Mouse (Mus musculus): Measurements from ENCODE around the gene Gtpbp2. TPM values are rescaled to one million over a fixed set of nuclear protein-coding genes. Genes with fewer than 3 reads are reported as not detected.
A peak's percentile ranks its signal among the peaks of the same experiment; 100 is the strongest.

Gene Gtpbp2
- 100 to 1,000 TPM; 114 to 165 (median 136) TPM for total RNA-seq (2022)

GRCm38 (mm10) chr17:46160686-46161085 lies at the start of gene Gtpbp2:
Gtpbp2 (plus strand) TSS chr17:46161032.
- DNase-seq (ENCODE audit: low spot score in 2 of 2): peak; percentile 96 to 99

GRCm38 (mm10) chr17:46115489-46115888 lies 45.3 kb upstream of the Gtpbp2 start:
- DNase-seq (ENCODE audit: low spot score in 2 of 2): no peak

GRCm38 (mm10) chr17:46116138-46116537 lies 44.7 kb upstream of the Gtpbp2 start:
- DNase-seq (ENCODE audit: low spot score in 2 of 2): no peak

- DNase-seq (ENCODE audit: low spot score in 2 of 2): no peak
Measured at GRCm38 (mm10) chr17:46116881-46117280, 44.0 kb upstream of the Gtpbp2 start.

- no peak for DNase-seq (ENCODE audit: low spot score in 2 of 2)
Measured at GRCm38 (mm10) chr17:46117623-46118422, 43.0 kb upstream of the Gtpbp2 start.

GRCm38 (mm10) chr17:46118423-46118850 lies 42.4 kb upstream of the Gtpbp2 start:
- DNase-seq (ENCODE audit: low spot score in 2 of 2): no peak

- peak in 1 of 2 experiments; percentile 2 for DNase-seq (ENCODE audit: low spot score in 2 of 2)
Measured at GRCm38 (mm10) chr17:46119641-46120040, 41.2 kb upstream of the Gtpbp2 start.

- no peak for DNase-seq (ENCODE audit: low spot score in 2 of 2)
Measured at GRCm38 (mm10) chr17:46122791-46123190, 38.0 kb upstream of the Gtpbp2 start.

- DNase-seq (ENCODE audit: low spot score in 2 of 2): no peak
Measured at GRCm38 (mm10) chr17:46123285-46123684, 37.5 kb upstream of the Gtpbp2 start.

GRCm38 (mm10) chr17:46123953-46124700 lies 36.7 kb upstream of the Gtpbp2 start:
- no peak for DNase-seq (ENCODE audit: low spot score in 2 of 2)

GRCm38 (mm10) chr17:46126608-46127007 lies 34.2 kb upstream of the Gtpbp2 start:
- peak in 1 of 2 experiments; percentile 1 for DNase-seq (ENCODE audit: low spot score in 2 of 2)

- DNase-seq (ENCODE audit: low spot score in 2 of 2): peak in 1 of 2 experiments; percentile 1
Measured at GRCm38 (mm10) chr17:46127814-46128493, 32.9 kb upstream of the Gtpbp2 start.

GRCm38 (mm10) chr17:46129741-46130498 lies 30.9 kb upstream of the Gtpbp2 start:
- no peak for DNase-seq (ENCODE audit: low spot score in 2 of 2)

- peak in 1 of 2 experiments; percentile 70 for DNase-seq (ENCODE audit: low spot score in 2 of 2)
Measured at GRCm38 (mm10) chr17:46132058-46132718, 28.6 kb upstream of the Gtpbp2 start.

- DNase-seq (ENCODE audit: low spot score in 2 of 2): no peak
Measured at GRCm38 (mm10) chr17:46132862-46133261, 28.0 kb upstream of the Gtpbp2 start.

GRCm38 (mm10) chr17:46138563-46139236 lies 22.1 kb upstream of the Gtpbp2 start:
- DNase-seq (ENCODE audit: low spot score in 2 of 2): no peak

- DNase-seq (ENCODE audit: low spot score in 2 of 2): no peak
Measured at GRCm38 (mm10) chr17:46139872-46140271, 21.0 kb upstream of the Gtpbp2 start.

GRCm38 (mm10) chr17:46143578-46144423 lies 17.0 kb upstream of the Gtpbp2 start, which contains the start of gene Rsph9:
Rsph9 (minus strand) TSS chr17:46144216.
- peak; percentile 79 to 82 for DNase-seq (ENCODE audit: low spot score in 2 of 2)
